Mouse (Mus musculus) mammary gland, adult 2 months (tissue): Measurements from ENCODE around the gene Serpinf1. TPM values are rescaled to one million over a fixed set of nuclear protein-coding genes. Genes with fewer than 3 reads are reported as not detected.

ENCODE experiments used
- polyA plus RNA-seq: library from polyadenylated mRNA; depleted of rRNA; stranded (reverse); fragments of >200 nt; gene quantifications from 2 replicates; pipeline ENCODE4 v1.2.3, GENCODE M21; 2012; ENCODE audit warnings: low replicate concordance; rRNA removed

Gene Serpinf1
- polyA plus RNA-seq, result 737 and 913 TPM in 2 replicates

GRCm38 (mm10) chr11:75422013-75422792 lies at the start of gene Serpinf1:
TSS of gene Serpinf1 (minus strand) at chr11:75422701.

GRCm38 (mm10) chr11:75460844-75461742 lies 38.6 kb upstream of the Serpinf1 start, which contains the start of gene Tlcd2:
TSS of gene Tlcd2 (plus strand) at chr11:75461715.

GRCm38 (mm10) chr11:75453991-75454930 lies 31.8 kb upstream of the Serpinf1 start, which contains the start of gene Wdr81:
TSS of gene Wdr81 (minus strand) at chr11:75454717.

GRCm38 (mm10) chr11:75439363-75439762 lies 16.9 kb upstream of the Serpinf1 start, which contains the start of gene Serpinf2:
TSS of gene Serpinf2 (minus strand) at chr11:75439591.

Other genes with a start within 250 kb of the Serpinf1 start
- 14.5 and 35.7 TPM in 2 replicates for gene Ovca2, start 243.9 kb downstream of the Serpinf1 start, polyA plus RNA-seq
- gene Dph1, start 231.5 kb downstream of the Serpinf1 start, polyA plus RNA-seq, result 39.7 and 50.6 TPM in 2 replicates
- 12.4 and 17.9 TPM in 2 replicates for gene Rtn4rl1, start 228.9 kb downstream of the Serpinf1 start, polyA plus RNA-seq
- gene Rpa1, start 74.4 kb downstream of the Serpinf1 start, polyA plus RNA-seq, result 15.8 and 22.2 TPM in 2 replicates
- 5.0 and 5.2 TPM in 2 replicates for gene Smyd4, start 74.3 kb downstream of the Serpinf1 start, polyA plus RNA-seq
- 0.50 and 4.5 TPM in 2 replicates for gene Serpinf2, start 16.9 kb upstream of the Serpinf1 start, polyA plus RNA-seq
- gene Wdr81, start 32.0 kb upstream of the Serpinf1 start, polyA plus RNA-seq, result 18.9 and 37.8 TPM in 2 replicates
- gene Tlcd2, start 39.0 kb upstream of the Serpinf1 start, polyA plus RNA-seq, result 53.5 and 54.9 TPM in 2 replicates
- 68.6 and 111 TPM in 2 replicates for gene Prpf8, start 64.1 kb upstream of the Serpinf1 start, polyA plus RNA-seq
- gene Rilp, start 87.4 kb upstream of the Serpinf1 start, polyA plus RNA-seq, result 11.6 and 19.6 TPM in 2 replicates
- 23.6 and 35.5 TPM in 2 replicates for gene Scarf1, start 90.8 kb upstream of the Serpinf1 start, polyA plus RNA-seq
- 47.2 and 65.6 TPM in 2 replicates for gene Slc43a2, start 109.0 kb upstream of the Serpinf1 start, polyA plus RNA-seq
- gene Pitpna, start 165.4 kb upstream of the Serpinf1 start, polyA plus RNA-seq, result 52.6 and 82.6 TPM in 2 replicates
- gene Inpp5k, start 208.3 kb upstream of the Serpinf1 start, polyA plus RNA-seq, result 53.0 and 107 TPM in 2 replicates
- 134 and 141 TPM in 2 replicates for gene Myo1c, start 227.8 kb upstream of the Serpinf1 start, polyA plus RNA-seq